Mouse (Mus musculus) embryo, embryonic 11 days (tissue): ENCODE measurements around the gene Ncapg2.

ENCODE experiments used
- DNase-seq: peaks from one replicate; pipeline ENCODE4 v3.0.0-alpha.2; 2015

The Ncapg2 gene

DNA sequence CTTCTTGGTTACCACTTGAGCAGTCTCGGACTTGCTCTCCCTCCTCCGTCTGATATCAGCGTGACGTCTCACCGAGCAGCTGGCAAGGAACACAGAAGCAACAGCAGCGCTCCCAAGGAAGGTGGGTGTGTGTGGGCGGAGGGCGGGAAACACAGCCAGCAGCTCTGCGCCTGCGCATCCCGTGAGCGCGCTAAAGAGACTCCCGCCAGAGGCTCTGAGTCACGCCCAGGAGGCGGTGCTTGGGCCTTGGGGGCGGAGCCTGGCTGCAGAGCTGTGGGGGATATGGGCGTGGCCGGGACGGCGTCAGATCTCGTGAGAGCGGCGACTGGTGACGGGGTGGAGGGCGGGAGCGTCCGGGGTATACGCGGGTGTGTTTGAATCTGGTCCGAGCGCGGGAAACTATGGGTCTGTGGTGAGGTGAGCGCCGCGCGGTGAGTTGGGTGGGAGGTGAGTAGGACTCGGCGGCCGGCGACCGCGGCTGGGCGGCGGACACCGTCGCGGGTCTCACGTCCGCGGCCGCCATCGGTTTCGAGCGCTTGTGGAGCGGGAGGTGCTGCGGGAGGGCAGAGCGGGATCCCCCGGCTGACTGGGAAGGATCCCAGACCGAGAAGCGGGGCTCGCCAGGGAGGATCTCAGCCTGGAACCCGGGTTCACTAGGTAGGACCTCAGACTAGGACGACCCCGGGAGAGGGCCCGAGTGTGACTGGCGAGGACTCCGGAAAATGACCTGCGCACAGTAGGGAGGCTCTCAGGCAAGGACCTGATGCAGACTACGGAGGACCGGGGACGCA, at the start of gene Ncapg2:
Ncapg2 (plus strand) TSS at position 358 of the 791 bp plus-strand sequence.
- DNase-seq, result peak; percentile 99

DNA sequence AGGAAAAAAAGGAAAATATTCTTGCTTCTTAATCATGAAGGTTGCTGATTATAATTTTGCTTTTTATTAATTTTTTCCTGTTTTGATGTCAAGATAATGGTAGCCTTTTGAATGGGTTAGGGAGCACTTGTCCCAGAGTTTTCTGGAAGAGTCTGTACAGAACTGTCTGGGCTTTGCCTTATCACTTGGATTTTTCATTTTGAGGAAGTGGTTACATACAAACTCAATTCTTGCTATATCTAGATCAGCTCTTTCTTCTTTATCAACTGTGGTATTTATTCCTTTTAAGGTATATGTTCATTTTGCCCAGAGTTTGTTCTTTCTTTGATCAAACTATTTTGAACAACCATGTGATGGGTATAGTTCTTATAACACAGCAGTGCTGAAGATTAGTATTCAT, 43.1 kb upstream of the Ncapg2 start:
- no peak for DNase-seq

DNA sequence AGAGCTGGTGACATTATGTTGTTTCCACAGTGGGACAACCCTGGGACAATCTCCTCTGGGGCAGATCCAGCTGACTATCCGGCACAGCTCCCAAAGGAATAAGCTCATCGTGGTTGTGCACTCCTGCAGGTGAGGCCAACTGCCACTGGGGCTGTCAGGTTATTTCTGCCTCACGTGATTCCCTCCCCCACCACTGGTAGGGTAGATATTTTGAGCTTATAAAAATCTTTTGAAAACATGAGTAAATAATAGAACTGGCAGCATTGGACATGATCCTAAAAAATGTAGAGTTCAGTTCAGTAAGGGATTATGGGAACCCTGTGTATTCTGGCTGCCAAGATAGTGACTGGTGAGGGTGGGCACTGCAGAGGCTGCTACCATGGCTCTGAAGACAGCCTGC, 38.3 kb upstream of the Ncapg2 start:
- no peak for DNase-seq

DNA sequence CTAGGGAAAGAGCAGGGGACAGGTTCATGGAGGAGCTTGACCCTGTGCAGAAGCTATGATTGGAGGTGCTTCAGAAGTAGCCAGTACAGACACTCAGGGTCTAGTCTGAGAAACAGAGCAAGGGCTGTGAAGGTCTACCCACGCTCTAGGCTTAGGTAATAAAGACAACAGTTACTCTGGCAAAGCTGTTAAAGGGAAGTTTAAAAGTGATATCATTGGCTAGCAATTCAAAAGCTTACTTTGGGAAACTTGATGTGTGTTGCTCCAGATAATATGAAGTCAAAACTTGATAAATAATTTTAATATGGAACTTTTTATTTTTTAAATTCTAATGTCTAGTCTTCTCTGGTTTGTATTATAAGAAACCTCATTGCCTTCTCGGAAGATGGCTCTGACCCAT, 37.9 kb upstream of the Ncapg2 start:
- no peak for DNase-seq

DNA sequence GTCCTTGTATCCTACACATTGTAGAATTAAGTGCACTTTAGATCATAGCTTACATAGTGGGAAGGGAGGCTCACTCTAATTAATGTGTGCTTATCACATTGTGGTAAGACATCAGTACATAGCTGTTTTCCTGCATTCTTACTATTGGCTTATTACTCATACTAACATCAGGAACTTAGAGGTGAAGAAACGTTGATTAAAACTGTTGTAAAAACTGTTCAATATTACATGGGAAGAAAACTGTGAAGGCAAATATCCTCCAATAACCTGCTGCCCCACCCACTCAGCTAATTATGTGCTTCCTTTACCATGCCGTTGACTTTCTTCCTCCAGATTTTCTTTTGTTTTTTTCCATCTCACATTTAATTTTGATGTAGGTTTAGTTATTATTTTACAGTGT, 36.3 kb upstream of the Ncapg2 start:
- no peak for DNase-seq

DNA sequence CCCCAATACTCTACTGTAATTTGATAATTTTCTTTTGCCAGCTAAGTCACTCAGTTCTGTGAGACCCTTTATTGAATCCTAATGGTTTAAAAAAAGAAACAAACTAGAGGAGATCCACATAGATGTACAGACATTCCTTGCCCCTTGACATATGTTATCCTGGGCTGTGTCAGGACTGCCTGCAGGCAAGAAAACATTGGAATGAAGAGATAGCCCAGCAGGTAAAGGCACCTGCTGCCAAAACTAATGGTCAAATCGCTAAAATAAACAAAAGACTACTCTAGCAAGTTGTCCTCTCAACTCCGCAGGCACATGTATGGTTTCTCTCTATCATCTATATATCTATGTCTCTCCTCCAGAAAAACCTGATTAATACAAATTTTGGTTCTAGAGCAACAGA, 22.1 kb upstream of the Ncapg2 start:
- DNase-seq, result no peak

DNA sequence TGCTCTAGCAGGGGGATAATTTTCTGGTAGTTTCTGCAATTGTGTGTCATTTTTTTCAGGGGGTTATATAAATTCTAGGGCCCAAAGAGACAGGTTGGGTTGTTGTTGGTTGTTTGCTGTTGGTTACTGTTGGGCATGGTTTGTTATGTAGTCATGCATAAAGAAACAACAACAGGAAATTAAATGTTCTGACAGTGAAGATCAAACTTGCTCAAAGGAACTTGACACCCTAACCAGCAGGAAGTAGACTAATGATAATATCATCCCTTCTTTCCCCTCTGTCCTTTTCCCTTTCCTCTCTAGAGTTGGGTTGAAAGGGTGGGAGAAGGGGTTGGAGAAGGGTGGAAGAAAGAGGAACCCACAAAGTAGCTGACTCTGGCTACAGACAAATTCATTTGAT, 21.2 kb upstream of the Ncapg2 start:
- DNase-seq, result no peak

DNA sequence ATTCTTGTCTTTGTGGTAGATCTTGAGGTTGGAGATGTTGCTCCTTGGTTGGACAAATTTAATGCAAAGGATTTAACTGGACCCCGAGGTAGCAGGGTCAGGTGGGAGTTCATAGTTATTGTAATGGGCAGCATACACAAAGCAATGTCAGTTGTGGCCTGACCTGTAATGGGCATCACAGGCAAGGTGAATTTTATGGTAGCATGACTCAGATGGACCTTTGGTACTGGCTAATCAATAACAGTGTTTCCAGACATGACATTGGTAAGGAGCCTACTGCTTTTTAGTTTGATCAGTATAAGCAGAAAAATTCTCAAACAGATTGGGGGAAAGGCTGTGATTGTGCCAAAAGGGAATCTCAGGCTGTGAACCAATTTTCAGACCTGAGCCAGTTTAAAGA, 18.4 kb upstream of the Ncapg2 start:
- no peak for DNase-seq

DNA sequence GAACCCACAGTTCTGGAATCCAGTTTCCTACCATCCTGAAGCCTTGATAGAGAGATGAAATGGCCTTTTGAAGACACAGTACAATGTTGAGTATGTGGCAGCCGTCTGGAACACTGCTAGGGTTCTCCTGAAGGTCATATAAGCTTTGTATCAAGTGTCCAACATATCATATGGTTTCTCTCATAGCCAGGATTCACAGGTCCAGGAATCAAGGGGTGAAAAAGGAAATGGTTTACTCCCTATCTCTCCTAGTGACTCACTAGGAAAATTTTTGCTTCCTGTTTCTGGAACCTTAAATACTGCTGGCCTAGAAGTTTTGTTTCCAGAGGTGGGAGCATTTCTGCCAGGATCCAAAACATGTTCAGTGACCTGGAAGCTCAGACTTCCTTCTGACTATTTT, 15.3 kb upstream of the Ncapg2 start:
- DNase-seq, result no peak

DNA sequence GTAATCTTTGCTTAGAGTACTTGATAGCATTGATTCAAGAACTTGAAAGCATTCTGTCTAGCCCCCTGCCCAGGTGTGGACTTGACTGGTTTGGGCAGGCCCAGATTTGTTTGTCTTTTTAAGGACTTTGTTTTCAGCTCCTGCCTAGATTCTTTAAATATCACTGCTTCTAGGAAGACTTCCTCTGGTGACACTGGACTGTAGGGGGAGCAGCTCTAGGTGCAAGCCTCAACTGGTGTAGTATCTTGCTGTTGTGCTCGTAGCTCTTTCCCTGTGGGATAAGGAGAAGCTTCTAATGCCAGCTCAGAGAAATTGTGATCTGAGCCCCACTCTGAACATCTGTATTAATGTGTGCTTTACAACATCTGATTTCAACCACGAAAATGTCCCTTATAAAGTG, 10.9 kb upstream of the Ncapg2 start:
- no peak for DNase-seq

DNA sequence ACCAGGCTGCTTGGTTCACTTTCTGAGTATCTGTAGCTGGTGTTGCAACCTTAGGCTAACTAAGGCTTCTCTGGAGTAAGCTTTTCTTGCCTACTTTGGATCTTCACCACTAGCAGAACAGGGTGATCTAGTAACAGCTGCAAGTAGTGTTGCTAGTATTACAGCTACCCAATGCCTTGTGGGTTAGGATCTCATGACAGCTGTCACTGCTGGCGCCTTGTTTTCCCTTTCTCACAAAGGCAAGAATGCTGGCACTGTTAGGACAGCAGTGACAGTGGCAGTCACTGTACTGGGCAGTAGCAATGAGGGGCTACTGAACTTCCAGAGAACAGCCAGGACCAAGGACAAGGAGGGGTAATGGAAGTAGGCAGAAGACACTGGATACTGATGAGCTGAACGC, 9.9 kb upstream of the Ncapg2 start:
- DNase-seq, result no peak

DNA sequence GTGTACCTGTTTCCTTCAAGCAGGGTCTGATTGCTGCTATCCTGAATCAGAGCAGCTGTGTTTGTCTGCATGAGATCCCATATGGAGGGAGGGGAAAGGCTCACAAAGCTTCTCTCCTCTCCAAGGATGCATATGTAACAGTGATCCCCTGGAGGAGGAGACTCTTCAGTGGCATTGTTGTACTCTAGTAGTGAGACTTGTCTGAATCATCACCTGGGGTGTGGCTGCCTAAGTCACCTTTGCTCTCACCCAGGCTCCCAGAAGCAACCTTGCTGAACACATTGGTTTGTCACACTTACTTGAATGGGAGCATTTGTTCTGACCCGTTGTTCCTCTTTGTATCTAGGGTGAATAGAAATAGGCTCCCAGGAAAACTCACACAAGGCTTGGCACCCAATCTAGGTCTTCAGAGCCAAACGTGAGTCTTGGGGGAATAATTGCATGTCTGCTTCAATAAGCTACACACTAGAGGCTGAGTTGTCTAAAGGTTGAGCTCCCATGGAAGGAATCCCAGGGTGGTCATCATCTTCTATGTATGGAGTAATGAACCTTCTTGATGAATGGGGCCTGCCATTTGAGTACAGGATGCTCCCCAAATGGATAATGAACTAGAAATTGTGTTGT, 9.0 kb upstream of the Ncapg2 start:
- no peak for DNase-seq

DNA sequence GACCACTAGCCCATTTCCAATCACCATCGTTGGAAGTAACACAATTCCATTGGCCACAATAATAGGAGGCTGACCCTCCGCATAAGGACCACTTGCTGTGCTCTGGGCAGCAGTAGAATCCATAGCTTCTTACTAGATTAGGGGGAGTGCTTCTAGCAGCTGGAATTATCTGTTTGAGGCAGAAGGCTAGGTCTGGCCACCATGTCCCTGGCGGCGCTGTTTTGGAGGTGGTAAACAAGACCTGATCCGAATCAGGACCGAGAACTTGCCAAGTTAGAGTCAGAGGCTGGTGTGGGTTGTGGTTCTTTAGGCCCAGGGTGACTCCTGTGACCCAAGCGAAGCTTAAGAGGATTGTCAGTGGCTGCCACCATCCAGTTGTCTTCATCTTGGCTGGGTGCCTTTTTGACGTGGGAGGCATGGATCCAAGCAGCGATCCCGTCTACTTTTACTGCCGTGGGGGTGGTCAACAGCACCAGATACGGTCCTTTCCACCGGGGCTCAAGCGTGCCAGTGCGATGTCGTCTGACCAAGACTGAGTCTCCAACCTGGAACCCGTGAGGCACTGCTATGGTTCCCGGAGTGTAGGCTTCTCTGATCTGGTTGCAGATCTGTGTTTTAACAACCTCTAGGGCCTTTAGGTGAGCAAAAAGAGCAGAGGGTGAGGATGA, 1.1 kb upstream of the Ncapg2 start:
- peak; percentile 1 for DNase-seq

DNA sequence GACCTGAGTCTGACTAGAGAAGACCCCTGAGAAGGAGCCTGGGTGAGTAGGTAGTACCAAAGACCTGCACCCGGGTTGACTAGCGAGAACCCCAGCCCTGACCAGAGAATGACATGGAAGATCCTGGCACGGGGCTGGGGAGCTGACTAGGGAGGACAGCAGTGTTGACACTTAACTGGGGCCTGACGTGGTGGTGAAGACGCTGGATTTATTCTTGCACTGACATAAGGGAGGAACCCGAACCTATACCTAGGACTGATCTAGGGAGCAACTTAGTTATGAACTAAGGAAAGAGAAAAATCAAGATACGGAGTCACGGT, 594 bp downstream of the Ncapg2 start:
- peak; percentile 41 for DNase-seq

DNA sequence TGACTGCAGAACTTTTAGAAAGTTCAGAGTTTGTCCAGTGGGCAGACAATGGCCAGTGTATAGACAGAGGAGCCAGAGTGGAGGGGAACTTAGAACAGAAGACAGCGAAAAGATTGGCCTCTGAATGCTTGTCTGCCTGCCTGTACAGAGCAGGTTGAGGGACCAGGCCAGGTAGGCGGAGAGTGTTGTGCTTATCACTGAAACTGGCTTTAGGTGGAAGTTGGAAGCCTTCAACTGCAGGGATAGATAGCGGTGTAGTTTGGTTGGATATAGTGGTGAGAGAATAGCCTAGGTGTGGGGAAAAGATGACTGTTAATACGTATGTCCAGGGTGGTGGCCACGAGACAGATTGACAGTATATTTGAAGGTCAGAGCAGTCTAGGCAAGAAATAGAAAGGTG, 2.7 kb downstream of the Ncapg2 start:
- no peak for DNase-seq

DNA sequence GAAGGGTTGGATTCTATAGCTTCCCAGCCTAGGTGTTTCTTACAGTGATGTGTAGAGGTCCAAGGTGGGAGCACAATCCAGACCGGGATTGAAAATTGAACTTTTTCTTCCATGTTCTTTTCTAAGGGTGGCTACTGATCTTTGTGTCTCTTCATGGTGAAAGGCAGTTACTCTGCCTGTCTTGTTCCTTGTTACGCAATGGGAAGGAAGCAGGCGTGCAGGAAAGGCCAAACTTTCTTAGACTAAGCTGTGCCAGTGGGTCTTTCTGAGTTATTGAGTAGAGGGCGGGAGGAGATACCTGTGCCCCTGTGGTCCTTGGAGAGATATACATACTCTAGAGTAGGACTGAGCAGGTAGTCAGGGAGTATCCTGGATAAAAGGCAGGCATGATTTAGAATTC, 9.7 kb downstream of the Ncapg2 start:
- DNase-seq, result no peak

DNA sequence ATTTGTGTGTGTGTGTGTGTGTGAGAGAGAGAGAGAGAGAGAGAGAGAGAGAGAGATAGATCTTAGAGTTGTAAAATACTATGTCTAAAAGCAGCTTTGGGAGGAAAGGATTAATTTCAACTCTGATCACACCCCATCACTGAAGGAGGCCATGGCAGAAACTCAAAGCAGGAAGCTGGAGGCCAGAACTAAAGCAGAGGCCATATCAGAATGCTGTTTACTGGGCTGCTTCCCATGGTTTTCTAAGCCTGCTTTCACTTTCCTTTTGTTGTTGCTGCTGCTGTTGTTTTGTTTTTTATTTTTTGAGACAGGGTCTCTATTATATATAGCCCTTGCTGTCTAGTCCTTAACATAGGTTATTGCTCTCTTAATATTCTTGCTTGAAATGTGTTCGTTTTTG, 11.3 kb downstream of the Ncapg2 start:
- DNase-seq, result no peak

DNA sequence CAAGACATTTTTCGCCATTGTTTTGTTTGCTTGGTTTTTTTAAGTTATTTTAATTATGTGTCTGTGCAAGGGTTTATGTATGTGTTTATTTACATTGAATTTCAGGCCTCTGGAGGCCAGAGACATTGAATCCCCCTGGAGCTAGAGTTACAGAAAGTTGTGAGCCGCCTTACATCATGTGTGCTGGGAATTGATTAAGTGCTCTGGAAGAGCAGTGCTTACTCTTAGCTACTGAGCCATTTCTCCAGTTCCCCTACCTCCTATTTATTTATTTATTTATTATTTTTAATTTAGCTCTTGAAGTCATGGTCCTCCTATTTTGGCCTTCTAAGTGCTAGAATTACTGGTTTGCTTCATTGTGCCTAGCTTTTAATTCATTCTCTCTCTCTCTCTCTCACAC, 16.5 kb downstream of the Ncapg2 start:
- DNase-seq, result no peak

DNA sequence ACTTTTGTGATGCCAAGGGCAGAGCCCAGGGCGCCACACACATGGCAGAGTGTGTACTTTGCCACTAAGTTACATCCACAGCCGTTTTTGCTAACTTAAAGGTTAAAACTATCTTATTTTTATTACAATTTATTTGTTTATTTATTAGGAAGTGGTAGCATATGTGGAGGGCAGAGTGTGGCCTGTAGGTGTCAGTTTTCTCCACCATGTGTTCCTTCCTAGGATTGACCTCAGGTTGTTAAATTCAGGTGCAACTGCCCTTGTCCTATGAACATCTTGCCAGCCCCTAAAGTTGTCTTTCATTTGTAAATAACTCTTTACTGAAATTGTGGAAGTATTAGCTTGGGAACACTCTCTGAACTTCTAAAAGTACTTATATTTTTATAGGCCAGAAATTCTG, 20.2 kb downstream of the Ncapg2 start:
- DNase-seq, result no peak

DNA sequence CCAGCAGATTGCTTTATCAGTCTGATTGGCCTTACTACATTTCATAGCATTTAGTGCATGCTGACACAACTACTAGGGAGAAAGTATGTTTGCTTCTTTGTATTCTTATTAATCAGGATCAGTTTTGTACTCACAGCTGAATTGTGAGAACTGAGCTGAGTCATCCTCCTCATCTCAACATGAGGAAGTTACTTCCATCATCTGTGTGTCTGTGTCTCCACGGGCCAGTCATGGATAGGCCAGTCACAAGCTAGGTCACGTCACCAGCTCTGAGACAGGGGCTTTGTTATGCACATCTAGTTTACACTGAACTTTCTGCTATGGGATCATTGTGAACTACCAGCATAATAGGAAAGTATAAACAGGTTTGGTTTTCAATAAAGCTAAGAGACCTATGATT, 28.5 kb downstream of the Ncapg2 start:
- DNase-seq, result no peak

DNA sequence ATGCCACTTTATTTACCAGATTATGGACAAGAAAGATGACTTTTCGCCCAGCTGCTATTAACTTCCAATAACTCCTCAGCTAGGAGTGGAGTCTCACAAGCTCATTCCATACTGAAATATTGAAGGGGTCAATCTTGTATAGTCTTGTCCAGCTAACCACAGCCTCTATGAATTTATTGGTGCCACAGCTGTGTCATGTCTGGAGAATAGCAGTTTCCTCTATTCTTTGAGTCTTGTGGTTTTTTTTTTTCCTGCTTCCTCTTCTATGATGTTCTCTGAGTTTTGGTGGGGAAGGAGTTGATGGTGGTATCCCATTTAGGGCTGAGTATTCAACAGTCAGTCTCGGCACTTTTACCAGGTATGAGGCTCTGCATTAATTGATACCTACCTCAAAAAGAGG, 30.0 kb downstream of the Ncapg2 start:
- DNase-seq, result no peak

DNA sequence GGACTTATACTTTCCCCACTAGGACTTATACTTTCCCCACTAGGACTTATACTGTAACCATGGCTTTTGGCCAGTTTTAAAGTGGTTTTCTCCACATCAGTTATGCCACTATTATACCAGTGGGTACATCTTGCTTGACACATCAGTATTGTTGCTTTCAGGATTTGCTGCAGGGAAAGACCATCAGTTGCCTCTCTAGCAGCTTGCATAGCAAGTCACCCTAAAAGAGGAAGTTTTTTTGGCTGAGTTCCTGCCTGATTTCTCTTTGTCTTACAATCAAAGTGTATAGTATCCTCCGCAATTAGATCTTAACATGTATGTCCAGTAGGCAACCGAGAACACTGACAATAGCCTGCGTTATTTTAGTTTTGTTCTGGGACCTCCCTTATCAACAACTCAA, 30.9 kb downstream of the Ncapg2 start:
- no peak for DNase-seq

DNA sequence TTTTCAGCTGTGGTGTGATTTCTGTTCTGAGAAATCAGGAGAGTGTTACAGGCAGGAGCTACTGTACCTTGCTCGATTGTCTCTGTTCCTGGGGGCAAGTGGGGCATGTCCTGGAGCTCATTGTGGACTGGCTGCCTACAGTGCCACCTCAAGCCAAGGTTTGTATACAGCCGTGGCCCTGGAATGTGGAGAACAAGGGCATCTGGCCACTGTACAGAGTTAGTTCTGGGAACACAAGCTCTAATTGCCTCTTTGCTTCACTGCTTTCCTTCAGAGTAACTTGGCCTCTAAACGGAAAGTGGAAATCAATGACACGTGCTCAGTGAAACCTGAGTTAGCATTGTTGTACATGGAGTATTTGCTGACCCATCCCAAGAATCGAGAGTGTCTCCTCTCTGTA, 33.4 kb downstream of the Ncapg2 start:
- no peak for DNase-seq

DNA sequence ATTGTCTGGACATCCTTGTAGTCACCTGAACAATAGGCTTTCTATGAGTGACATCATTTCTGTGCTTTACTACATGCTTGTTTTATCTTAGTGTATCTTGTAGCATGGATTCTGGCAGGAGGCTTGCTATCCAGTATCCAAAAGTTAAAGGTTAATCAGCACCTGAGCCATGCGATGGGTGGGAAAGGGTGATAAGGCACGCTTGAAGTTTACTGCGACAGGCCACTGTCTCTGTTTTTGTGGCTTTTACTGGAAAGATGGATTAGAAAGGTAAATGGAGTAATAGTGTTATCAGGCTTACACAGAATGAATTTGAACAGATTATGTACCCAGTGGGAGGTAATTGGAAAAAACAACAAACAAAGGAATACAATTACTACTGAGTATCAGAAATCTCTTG, 37.0 kb downstream of the Ncapg2 start:
- DNase-seq, result no peak

DNA sequence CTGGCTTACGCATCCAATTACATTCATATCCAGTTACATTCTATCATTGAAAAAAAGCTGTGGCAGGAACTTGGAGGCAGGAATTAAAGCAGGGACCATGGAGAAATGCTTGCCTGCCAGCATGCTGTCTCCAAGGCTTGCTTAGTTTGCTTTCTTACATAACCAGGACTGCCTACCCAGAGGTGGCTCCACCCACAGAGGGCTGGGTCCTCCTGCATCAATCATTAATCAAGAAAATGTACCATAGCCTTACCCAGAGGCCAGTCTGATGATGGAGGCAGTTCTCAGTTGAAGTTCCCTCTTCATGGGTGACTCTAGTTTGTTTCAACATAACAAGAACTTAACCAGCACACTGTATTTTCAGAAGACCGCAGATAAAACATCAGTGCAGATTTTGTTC, 44.3 kb downstream of the Ncapg2 start:
- DNase-seq, result peak; percentile 1
